Mouse (Mus musculus) cerebellum, adult 18-20 months (tissue): ENCODE results near the gene Dnmt1.
A peak's percentile ranks its signal among the peaks of the same experiment; 100 is the strongest.
"Not testable (repeated sequence)": the region's sequence is repeated elsewhere in the genome, so short reads cannot be mapped to it uniquely, and the experiment has no call there.

Experiments used
- DNase-seq, 2 experiments: peaks; one replicate each; pipeline ENCODE4 v3.0.0; 2021

Gene Dnmt1

DNA sequence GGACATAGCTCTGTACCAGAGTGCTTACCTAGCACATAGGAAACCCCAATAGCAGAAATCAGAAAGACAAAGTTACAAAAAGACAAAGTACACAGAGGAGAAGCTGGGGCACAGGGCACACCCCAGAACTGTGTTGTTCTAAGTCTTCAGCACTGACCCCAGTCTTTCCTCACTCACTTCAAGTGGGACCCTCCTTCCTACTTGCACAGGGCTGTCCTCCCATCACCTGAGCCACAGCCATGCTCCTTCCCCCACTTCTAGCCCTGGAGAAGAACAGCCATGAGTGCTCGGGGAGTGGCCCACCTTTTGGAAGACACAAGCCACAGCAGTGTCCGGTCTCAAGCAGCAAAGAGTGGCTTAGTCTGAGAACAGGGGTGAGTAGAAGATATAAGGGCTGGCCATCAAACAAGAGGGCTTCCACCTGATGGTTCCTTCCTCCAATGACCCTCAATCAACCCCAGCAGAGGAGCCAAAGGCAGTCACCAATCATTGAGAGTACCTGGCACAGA is at the start of gene Dnmt1:
Gene Dnmt1 (minus strand): TSS at position 459 of the 509 bp plus-strand sequence.
- no peak for DNase-seq

DNA sequence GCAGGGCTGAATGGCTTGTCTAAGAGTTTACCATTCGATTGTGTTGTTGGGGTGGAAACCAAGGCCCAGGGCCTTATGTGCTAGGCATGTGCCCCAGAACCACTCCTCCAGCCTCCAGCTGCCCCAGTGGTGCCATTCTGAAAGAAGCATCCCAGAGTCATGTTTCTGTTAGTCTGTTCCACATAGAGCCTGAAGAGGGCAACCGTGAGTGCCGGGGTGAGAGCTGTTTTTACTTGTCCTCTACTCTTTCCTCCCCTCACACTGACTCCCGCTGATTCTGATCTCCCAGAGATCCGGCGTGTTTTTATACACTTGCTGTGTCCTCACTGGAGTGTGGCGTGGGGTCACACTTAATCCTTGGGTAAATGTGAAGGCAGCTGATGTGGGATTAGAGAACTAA is 48.3 kb upstream of the Dnmt1 start:
- no peak for DNase-seq

DNA sequence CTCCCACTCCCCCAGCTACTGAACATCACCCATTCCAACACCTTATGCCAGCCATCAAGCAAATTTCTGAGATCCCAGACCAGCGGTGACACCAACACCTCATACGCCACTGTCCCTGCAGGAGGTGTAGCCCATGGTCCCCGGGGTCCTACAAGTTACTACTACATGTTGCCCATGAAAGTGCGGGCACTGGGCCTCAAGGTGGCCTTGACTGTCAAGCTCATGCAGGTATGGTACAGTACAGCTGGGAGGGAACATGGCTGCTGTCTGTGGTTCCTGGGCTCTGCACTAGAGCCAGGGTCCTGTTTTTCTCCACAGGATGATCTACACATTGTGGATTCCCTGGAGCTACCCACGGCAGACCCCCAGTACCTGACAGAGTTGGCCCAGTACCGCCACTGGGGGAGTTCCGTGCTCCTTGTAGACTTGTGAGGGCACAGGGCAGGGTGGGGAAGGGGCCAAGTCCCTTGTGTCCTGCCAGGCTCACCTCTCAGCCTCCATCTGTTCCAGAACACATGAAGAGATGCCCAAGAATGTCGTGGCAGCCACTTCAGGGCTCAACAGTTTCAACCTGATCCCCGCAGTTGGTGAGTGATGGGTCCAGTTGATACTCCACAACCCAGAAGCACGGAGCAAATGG is 47.7 kb upstream of the Dnmt1 start:
- no peak for DNase-seq

DNA sequence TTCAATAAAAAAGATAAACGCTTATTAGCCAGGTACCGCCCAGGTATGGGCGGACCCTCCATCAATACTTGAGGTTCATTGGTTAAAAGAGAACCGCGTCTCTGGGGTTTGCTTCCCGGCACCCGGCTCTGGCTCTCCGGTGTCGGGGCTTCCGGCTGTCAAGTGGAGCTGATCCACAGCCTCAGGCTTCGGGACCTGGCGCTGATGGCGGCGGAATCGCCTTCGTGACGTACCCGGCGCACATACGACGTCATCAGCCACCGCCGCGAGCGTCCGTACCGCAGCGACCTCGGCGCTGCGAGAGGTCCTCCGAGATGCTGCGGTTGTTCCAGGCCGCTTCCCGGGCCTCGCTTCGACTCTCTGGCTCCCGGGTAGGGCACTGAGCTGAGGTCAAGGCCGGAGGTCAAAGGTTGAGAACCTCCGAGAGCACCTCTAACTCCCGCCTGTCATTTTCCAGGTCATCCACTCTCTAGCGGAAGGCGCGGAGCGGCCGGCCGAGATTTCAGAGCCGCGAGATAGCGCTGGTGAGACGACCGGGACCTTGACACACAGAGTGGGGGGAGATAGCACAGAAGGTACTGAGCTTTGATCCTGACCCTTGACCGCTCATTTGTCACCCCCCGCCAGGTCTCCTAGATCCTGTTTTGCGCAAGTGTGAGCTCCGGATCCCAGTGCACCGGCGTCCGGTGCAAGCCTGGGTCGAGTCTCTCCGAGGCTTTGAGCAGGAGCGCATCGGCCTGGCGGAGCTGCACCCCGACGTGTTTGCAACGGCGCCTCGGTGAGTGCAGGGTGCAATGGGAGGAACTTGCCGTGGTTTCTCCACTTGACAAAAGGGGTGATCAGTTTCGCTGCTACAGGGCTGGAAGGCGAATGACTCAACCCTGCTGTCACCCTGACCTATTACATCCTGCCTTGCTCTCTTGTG is 43.2 kb upstream of the Dnmt1 start, which contains the start of gene Mrpl4:
Gene Mrpl4 (plus strand): TSS at position 112 of the 925 bp plus-strand sequence.
- peak; percentile 89 to 94 for DNase-seq

DNA sequence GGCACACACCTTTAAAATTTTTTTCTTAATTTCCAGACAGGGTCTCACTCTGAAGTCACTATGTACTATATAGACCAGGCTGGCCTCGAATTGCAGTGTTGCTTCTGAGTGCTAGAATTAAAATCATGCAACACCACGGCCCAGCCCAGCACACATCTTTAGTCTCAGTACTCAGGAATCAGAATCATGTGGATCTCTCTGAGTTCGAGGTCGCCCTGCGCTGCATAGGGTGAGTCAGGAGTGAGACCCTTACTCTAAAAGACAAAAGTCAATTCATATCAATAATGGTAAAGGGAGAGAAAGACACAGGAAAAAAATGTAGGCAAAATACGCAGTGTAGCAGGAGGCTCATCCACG is 42.6 kb upstream of the Dnmt1 start:
- no peak for DNase-seq

DNA sequence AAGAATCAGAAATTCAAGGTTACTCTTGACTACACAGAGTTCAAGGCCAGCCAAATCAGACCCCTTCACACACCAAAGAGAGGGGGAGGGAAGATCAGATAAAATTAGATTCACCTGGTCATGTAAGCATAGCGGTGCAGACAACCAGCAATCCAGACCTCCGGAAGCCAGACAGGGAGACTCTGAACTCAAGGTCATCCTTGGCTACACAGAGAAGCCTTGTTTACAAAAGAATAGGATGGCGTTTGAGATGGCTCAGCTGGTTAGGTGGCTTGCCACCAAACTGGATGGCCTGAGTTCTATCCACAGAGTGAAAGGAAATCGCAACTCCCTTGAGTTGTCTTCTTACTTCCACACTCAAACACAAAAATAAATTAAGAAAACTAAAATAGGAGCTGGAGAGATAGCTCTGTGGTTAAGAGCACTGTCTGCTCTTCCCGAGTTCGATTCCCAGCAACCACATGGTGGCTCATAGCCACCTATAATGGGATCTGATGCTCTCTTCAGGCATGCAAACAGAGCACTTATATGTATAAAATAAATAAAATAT is 42.0 kb upstream of the Dnmt1 start:
- no peak for DNase-seq

DNA sequence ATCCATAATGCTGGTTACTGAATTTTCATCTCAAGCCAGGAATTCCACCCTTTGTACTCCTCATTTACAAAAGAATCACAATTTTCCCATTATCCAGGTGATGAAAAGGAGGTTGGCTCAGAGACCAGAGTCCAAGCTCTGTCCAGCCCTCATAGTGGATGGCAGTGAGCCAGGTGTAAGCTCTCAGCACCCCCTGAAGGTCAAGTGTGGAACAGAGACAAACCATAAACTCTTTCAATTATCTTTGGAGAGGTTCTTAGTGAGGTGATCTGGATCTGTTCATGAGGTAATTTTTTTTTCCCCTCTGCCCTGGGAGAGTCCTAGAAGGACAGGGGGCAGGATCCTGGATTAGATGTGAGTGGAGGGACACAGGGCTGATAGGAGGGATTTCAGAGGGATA is 41.1 kb upstream of the Dnmt1 start:
- no peak for DNase-seq

DNA sequence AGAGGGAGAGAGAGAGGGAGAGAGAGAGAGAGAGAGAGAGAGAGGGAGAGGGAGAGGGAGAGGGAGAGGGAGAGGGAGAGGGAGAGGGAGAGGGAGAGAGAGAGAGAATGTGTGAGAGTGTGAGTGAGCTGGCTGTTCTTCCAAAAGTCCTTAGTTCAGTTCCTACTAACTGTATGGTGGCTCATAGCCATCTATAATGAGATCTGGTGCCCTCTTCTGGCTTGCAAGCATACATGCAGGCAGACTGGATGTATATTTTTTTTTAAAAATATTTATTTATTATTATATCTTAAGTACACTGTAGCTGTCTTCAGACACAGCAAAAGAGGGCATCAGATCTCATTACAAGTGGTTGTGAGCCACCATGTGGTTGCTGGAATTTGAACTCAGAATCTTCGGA is 38.6 kb upstream of the Dnmt1 start:
- DNase-seq, result not testable (repeated sequence)

DNA sequence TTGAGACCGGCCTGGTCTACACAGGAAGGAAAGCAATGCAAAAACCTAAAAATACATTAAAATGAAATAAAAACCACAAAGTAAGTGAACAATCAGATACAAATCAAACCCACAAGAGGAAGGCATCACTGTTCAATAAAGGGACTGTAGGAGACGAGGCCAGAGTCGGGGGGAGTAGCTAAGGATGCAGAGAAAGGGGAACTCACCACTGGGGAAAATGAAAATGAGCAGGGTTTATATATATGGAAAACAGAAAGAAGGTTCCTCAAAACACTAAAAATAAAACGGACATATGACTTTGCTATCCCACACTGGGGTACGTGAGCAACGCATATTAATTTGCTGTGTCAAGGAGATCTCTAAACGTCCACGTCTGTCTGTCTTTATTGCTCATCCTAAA is 37.4 kb upstream of the Dnmt1 start:
- DNase-seq, result no peak

DNA sequence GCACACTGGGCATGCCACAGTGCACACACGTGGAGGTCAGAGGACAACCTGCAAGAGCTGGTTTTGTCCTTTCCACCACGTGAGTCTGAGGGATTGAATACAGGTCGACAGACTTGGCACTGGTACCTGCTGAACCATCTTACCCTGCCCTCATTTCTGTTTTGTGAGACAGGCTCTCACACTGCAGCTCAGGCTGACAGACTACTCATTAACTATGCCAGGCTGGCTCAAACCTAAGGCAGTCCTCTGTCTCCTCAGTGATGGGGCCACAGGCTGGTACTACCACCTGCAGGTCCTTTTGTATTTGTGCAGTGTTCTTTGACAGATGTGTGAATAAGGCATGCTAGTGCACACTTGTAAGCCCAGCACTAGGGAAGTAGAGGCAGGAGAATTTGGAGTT is 35.4 kb upstream of the Dnmt1 start:
- DNase-seq, result no peak

DNA sequence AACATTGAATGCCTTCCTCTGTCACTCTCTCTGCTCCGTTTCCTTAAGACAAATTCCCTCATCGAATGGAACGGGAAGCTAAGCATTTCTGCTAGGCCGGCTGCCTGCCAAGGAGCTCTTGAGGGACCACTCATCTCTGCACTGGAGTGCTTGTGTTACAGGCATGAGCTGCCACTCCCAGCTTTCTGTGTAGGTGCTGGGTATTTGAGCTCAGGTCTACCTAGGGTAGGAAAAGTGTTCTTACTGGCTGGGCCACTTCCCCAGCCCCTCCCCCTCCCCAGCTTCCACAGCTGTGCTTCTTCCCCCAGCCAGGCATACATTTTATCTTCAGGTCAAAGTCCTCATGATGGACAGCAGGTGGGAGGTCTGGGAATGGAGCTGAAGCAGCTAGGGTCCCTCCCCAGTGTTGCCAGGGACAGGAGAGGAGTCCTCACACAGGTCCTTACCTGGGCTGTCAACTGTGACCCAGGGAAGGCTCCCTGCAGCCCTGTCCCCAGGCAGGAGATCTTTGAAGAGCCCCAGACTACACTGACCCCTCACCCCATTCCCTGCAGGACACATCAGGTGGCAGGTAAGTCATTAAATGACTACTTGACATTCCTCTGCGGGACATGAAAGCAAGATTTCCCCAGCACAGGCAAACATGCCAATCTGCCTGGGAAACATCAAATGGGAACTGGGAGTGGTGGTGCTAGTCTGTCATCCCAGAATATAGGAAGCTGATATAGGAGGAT is 33.6 kb upstream of the Dnmt1 start:
- no peak for DNase-seq

DNA sequence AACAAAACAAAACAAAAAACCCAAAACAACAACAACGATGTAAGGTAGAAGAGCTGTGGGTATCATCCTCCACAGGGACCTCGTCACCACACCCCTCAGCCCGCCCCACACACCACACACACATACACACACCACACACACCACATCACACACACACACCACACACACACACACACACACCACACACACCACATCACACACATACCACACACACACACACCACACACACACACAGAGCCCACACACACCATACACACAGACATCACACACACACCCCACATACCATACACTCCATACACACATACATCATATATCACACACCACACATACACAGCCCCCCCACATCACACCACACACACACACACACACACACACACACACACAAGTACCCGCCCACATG is 31.9 kb upstream of the Dnmt1 start:
- DNase-seq, result no peak

DNA sequence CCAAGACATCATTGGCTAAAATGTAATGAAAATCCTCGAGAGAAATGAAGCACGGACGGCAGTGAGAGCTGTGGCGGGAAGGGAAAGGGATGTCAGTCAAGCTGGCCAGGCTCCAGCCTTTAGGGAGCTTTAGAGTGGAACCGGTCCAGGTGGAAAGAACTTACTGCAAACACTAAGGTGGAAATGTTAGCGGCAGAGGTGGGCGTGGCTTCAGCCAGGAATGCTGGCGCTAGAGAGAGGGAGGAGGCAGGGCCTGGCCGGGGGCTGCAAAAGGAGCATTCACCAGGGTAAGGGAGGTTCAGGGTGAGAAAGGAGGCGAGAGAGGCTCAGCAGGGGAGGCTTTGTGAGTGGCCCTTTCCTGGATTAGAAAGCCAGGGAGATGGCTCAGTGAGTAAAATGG is 31.2 kb upstream of the Dnmt1 start:
- DNase-seq, result peak in 1 of 2 experiments; percentile 17

DNA sequence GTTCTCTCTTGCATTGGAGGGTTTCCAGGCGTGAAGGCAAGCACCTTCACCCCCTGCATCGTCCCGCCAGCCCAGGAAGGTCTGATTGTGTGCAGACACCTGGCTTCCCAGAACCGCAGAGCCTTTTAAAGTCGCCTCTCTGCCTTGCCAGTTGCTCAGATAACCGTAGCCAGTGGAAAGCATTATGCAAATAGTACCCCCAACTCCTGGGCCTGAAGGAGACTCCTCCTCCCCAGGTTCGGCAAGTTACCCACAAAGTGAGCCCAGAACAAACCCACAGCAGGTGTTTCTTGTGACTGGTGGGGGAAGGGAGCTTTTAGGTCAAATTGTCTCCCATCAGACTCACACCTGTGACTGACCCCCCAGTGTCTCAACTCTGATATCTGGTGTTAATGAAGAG is 28.3 kb upstream of the Dnmt1 start:
- no peak for DNase-seq

DNA sequence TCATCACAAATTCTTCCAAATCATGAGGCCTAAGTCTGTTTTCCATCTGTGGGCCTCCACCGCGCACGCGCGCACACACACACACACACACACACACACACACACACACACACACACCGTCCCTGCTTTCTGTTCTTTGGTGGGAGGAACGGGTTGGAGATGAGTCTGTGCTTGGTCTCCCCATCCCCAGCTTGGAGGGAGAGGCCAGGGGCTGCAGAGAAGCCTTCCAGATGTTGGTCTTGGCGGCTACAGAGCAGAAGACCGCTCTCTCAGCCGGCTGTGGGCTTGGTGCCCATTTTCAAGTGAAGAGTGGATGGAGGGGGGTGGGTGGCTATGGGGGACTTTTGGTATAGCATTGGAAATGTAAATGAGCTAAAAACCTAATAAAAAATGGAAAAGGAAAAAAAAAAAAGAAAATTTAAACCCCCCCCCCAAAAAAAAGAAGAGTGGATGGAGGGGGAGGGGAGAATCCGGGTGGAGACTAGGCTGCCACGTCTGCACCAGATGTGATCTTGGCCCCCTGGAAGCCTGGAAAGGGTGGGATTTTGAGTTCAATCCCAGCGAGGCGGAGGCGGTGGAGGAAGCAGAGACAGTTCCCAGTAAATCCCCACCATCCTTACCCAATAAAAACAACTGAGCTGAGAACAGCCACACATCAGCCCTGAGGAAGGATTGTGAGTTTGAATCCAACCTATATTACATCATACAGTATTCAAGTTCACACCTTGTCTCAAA is 27.4 kb upstream of the Dnmt1 start:
- no peak for DNase-seq

DNA sequence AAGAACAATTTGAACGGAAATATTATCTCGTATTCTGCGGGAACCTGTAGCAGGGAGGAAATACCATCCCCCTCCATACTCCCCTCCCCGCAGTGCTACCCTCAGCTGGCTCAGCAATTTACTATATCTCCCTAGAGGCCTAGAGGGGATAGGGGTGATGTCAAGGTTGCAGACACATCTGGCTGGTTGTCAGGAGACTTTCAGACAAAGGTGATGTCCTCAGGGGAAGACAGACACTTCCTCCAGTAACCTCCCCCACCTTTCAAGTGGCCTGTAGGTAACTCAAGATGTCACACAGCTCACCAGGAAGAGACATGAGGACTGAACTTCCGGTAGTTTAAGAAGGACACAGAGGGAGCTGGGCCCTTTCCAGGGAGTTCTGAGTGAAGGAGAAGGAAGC is 23.5 kb upstream of the Dnmt1 start:
- no peak for DNase-seq

DNA sequence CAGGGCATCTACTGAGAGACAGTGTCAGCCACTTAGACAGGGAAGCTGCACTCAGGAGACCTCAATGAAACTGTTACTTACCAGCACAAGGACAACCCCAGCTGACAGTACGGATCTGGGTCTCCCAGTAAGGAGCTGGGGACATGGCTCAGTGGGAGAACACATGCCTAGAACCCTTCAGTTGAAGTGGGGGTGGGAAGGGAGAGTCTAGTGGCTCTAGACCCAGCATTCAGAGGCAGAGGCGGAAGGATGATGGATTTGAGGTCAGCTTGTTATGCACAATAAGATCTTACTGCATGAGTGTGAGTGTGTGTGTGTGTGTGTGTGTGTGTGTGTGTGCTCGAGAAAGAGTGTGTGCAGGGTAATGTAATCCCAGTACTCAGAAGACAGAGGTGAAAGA is 22.5 kb upstream of the Dnmt1 start:
- no peak for DNase-seq

DNA sequence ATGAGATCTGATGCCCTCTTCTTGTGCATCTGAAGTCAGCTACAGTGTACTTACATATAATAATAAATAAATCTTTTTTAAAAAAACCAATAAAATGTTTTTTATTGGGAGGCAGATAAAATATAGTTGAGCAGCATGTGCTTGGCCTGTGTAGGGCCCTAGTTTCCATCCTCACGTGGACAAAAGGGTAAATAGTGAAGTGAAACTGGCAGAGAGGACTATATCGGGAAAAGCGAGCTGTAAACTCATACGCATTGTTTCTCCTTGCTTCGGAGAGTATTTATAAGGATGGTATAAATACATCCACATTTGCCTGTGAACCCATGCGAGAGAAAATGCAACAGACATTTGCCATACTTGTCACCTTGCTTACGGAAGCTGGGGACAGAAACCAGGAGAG is 20.1 kb upstream of the Dnmt1 start:
- DNase-seq, result no peak

DNA sequence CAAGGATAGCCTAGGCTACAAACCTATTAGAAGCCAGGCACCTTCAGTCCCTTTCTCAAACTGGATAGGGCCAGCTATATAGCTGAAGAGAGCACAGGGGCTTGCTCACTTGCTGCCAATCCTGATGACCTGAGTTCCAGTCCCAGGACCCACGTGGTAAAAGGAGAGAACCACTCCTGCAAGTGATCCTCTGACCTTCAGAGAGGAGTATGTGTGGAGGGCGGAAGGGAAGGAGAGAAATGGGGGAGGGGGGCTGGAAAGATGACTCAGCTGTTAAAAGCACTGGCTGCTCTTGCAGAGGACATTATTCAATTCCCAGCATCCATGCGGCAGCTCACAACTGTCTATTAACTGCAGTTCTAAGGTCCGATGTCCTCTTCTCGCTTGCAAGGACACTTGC is 19.5 kb upstream of the Dnmt1 start:
- no peak for DNase-seq

DNA sequence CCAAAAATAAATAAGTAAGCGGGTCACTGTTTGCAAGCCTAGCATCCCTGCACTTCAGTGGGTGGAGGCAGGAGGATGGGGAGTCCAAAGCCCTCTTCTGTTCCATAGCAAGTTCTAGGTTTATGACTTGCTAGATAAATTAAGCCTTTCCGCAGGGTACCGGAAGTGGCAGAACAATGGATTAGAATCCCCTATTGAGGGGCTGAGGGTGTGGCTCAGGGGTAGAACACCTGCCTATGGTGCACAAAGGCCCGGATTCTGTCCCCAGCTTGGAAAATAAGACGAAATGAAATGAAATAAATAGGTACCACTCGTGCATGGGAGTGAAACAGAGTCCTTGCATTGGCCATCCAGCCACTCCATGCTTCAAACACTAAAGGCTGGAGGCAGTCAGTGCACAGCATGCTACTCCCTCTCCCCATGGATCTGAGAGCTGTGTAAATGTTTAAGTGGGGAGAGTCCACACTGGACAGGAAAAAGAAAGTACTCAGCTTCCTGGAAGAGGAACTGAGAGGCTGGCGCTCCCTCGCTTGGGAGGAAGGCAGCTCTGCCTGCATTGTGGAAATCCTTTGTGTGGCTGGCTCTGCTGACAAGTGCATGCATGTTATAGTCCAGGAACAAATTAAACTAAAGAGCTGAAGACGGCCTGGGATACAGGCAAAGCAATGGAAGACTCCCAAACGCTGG is 18.9 kb upstream of the Dnmt1 start:
- no peak for DNase-seq

DNA sequence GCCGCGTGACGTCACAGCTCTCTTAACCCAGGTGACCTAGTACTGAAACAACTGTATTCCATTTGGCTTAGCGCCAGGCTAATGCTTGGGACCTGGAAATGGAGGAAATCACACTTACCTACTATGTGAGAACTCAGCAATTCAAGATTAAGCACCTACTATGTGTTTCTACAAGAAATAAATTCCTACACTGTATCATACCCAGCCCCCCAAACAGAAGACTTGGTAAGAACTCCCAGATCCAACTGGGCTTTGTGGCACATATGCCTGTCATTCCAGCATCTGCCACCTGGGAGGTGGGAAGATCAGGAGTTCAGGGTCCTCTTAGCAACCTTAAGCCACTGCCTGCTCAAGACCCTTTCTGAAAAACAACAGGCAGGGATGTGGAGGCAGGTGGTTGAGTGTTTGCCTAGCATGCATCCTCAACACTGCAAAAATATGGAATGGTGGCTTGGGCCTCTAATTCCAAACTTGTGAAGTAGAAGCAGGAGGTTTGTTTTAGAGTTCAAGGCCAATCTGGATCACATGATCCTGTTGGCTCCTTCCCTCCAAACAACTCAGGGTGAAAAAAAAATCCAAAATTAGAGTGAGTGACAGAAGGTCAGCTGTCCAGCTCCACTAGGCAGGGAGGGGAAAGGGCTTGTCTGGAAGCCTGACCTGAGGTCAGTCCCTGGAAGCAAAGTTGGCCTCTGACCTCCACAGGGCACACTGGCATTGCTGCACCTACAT is 17.4 kb upstream of the Dnmt1 start:
- no peak for DNase-seq
